In the genomic region with DNA sequence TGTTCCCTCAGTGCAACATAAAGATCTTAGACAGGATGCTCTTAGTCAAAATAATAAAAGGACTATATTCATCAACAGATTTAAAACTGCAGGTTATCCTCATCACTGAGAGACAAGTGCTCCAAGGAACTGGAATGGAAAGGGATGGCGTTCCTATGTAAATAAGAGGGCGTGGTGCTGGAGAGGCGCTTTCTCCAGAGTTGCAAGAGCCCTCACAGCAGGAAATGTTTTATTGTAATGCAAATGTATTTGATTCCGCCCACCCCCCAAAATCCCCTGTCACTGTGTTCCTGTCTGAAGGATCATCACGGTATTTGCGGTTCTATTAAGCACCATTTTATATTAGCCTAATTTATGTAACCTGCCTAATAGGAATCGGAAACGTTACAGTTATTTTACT, we compare ENCODE assay signal across 11 mouse cellular contexts.
DNase-seq lines count a peak whose midpoint lies in the region; ATAC-seq and TF ChIP-seq lines count a peak whose summit lies in the region.
"Had no signal": no experiment of that assay in that cellular context is flagged by ENCODE, and none has a peak within 500 bp of the region (broad histone marks: within the 10 kb centered on the region; RNA-seq: fewer than 3 reads in every experiment).

No protein-coding gene starts in this region.

- peak overlapping the region; percentile 35; the same call in 1 of the 2 replicates for H3K4me2 ChIP-seq in lung, embryonic 14.5 days
- peak overlapping the region; percentile 48 for H3K4me2 ChIP-seq in hindbrain, embryonic 12.5 days (replicated peaks)

- H3K4me1 ChIP-seq in lung, embryonic 14.5 days (ENCODE audit: insufficient read depth), result no peaks in the 10 kb centered on the region
- H3K4me1 ChIP-seq in hindbrain, embryonic 12.5 days, result peaks cover 8% of the 10 kb centered on the region; the same call in 1 of the 2 replicates
- H3K4me1 ChIP-seq in olfactory bulb, adult 2 months (ENCODE audit: control insufficient read depth, insufficient read depth, low read length), result peaks cover 3% of the 10 kb centered on the region; the same call in 1 of the 2 replicates

- no peak for TF ChIP-seq POLR2A in olfactory bulb, adult 2 months (IDR thresholded peaks at IDR 0.05; ENCODE audit: insufficient read depth, low read depth, low read length)

- 11% methylated on average over 8 of the region's 8 CpGs for WGBS in lung, embryonic 14.5 days
- WGBS in hindbrain, embryonic 12.5 days, result 3% methylated on average over 8 of the region's 8 CpGs
- WGBS in olfactory bulb, adult 2 months, result 31% methylated on average over 8 of the region's 8 CpGs

- H3K36me3 ChIP-seq in lung, embryonic 14.5 days (ENCODE audit: insufficient read depth), result no peaks in the 10 kb centered on the region
- no peaks in the 10 kb centered on the region for H3K36me3 ChIP-seq in hindbrain, embryonic 12.5 days

- H3K27me3 ChIP-seq in lung, embryonic 14.5 days (ENCODE audit: insufficient read depth, low read length), result no peaks in the 10 kb centered on the region
- no peaks in the 10 kb centered on the region for H3K27me3 ChIP-seq in hindbrain, embryonic 12.5 days

- peak; percentile 64 for DNase-seq in embryo, embryonic 10 days (ENCODE audit: low spot score)
- DNase-seq in embryo, embryonic 9.5 days (ENCODE audit: extremely low spot score), result no peak
- peak; percentile 7 for DNase-seq in lung, embryonic 14.5 days
- no peak for DNase-seq in lung, postnatal 10 days
- DNase-seq in right cerebral cortex, adult 2 months (ENCODE audit: low spot score in 2 of 2), result no peak
- DNase-seq in right cerebral cortex, postnatal 36 days (ENCODE audit: low spot score in 2 of 2), result no peak
- DNase-seq: cerebellum, adult 11-12 months; gastrocnemius, adult 2 months; lung, postnatal 14 days had no signal

- H3K27ac ChIP-seq in lung, embryonic 14.5 days (ENCODE audit: low read depth), result no peak overlapping the region
- H3K27ac ChIP-seq in hindbrain, embryonic 12.5 days, result no peak overlapping the region
- no peak overlapping the region for H3K27ac ChIP-seq in olfactory bulb, adult 2 months (ENCODE audit: insufficient read depth, low read depth, low read length)
- H3K27ac ChIP-seq: gastrocnemius, adult 2 months had no signal

- H3K4me3 ChIP-seq in lung, embryonic 14.5 days (ENCODE audit: low read depth, low read length), result no peak overlapping the region
- no peak overlapping the region for H3K4me3 ChIP-seq in hindbrain, embryonic 12.5 days
- H3K4me3 ChIP-seq in olfactory bulb, adult 2 months (ENCODE audit: insufficient read depth, low read depth, low read length), result 0 out of 2 replicates have a peak overlapping the region, but pooled peaks have one; percentile 16
- H3K4me3 ChIP-seq: gastrocnemius, adult 2 months had no signal

- no peak for TF ChIP-seq CTCF in lung, embryonic 14.5 days (IDR thresholded peaks at IDR 0.05; ENCODE audit: low read depth)
- TF ChIP-seq CTCF in olfactory bulb, adult 2 months (IDR thresholded peaks at IDR 0.05; ENCODE audit: insufficient read depth, low read depth, low read length), result no peak

- no peak overlapping the region for H3K9ac ChIP-seq in lung, embryonic 14.5 days
- H3K9ac ChIP-seq in hindbrain, embryonic 12.5 days, result no peak overlapping the region

- no peak for ATAC-seq in lung, embryonic 14.5 days (ENCODE audit: insufficient read depth)
- peak; percentile 71 for ATAC-seq in hindbrain, embryonic 12.5 days (ENCODE audit: low FRiP score)

- no peaks in the 10 kb centered on the region for H3K9me3 ChIP-seq in lung, embryonic 14.5 days (ENCODE audit: low read depth, low read length)
- H3K9me3 ChIP-seq in hindbrain, embryonic 12.5 days (replicated peaks), result no peaks in the 10 kb centered on the region

Comparison
In these comparisons a context has a peak if more than half of its experiments do, and no peak if none do; other contexts are left out.
1. DNase-seq: peak in embryo, embryonic 10 days (single experiment) and lung, embryonic 14.5 days (single experiment); none in embryo, embryonic 9.5 days (single experiment), lung, postnatal 10 days (single experiment), right cerebral cortex, adult 2 months (0 of 2) and right cerebral cortex, postnatal 36 days (0 of 2).